Mouse (Mus musculus): Measurements from ENCODE around the gene Il4i1. TPM values are rescaled to one million over a fixed set of nuclear protein-coding genes. Genes with fewer than 3 reads are reported as not detected.

Il4i1 gene
- total RNA-seq, 2 experiments from 2014 or later = 1.3 to 1.8 TPM

- DNase-seq = no peak
- intact Hi-C loops (cut with DNase I) = no loop called here
These were observed 70.8 kb downstream of the Il4i1 start for GRCm38 (mm10) chr7:44886964-44887363.

- intact Hi-C loops (cut with DNase I) = no loop called here
- DNase-seq = peak in 1 of 2 experiments; percentile 55
These were observed 72.3 kb downstream of the Il4i1 start for GRCm38 (mm10) chr7:44888256-44889105.

- intact Hi-C loops (cut with DNase I) = loop anchor here (2.0 kb wide), 1 partner anchor 17 kb away; no protein-coding TSS in a partner anchor
These were observed 74.0 kb downstream of the Il4i1 start for GRCm38 (mm10) chr7:44890180-44890579.

More at GRCm38 (mm10) chr7:44890180-44890579, 74.0 kb downstream of the Il4i1 start:
- DNase-seq = no peak

Small RNA genes within 50 kb of the gene (microRNA-seq; reads per million reads assigned to microRNA genes)
- 0 reads per million in 2 experiments for gene Mir707

Other genes with a start within 250 kb of the Il4i1 start
- gene Napsa, start 244.0 kb upstream of the Il4i1 start, total RNA-seq (2021) = 1 to 10 TPM in 1 of 2 experiments, under 1 TPM in 1; 0.43 to 1.4 TPM
- under 1 TPM; 0.35 to 0.36 TPM for gene Kcnc3, start 225.7 kb upstream of the Il4i1 start, total RNA-seq (2021)
- 10 to 100 TPM; 37.0 to 46.2 TPM for gene Myh14, start 145.5 kb upstream of the Il4i1 start, total RNA-seq (2021)
- gene Izumo2, start 107.6 kb upstream of the Il4i1 start, total RNA-seq (2021) = not detected
- gene Vrk3, start 68.0 kb upstream of the Il4i1 start, total RNA-seq (2021) = 10 to 100 TPM; 24.7 to 28.3 TPM
- gene Zfp473, start 65.3 kb upstream of the Il4i1 start, total RNA-seq (2021) = under 1 TPM; 0.12 to 0.35 TPM
- gene Nup62, start 299 bp upstream of the Il4i1 start, total RNA-seq (2021) = 10 to 100 TPM; 44.3 to 45.1 TPM
- 10 to 100 TPM; 50.4 to 51.3 TPM for gene Atf5, start 271 bp downstream of the Il4i1 start, total RNA-seq (2021)
- gene Akt1s1, start 32.6 kb downstream of the Il4i1 start, total RNA-seq (2021) = 10 to 100 TPM; 76.8 to 78.4 TPM
- gene Tbc1d17, start 32.7 kb downstream of the Il4i1 start, total RNA-seq (2021) = 10 to 100 TPM; 38.4 to 44.7 TPM
- 10 to 100 TPM; 18.1 to 21.6 TPM for gene Pnkp, start 40.8 kb downstream of the Il4i1 start, total RNA-seq (2021)
- gene Ptov1, start 53.4 kb downstream of the Il4i1 start, total RNA-seq (2021) = 100 to 1,000 TPM; 189 to 196 TPM
- gene Med25, start 76.3 kb downstream of the Il4i1 start, total RNA-seq (2021) = 10 to 100 TPM; 67.7 to 77.1 TPM
- gene Fuz, start 79.7 kb downstream of the Il4i1 start, total RNA-seq (2021) = 10 to 100 TPM; 12.2 to 18.2 TPM
- 10 to 100 TPM; 90.9 to 91.1 TPM for gene Ap2a1, start 113.1 kb downstream of the Il4i1 start, total RNA-seq (2021)
- gene Tsks, start 126.8 kb downstream of the Il4i1 start, total RNA-seq (2021) = not detected
- 1 to 10 TPM; 4.1 to 6.2 TPM for gene Cpt1c, start 158.5 kb downstream of the Il4i1 start, total RNA-seq (2021)
- gene Prmt1, start 170.2 kb downstream of the Il4i1 start, total RNA-seq (2021) = 100 to 1,000 TPM; 198 to 216 TPM
- 10 to 100 TPM; 34.1 to 47.9 TPM for gene Irf3, start 181.3 kb downstream of the Il4i1 start, total RNA-seq (2021)
- 10 to 100 TPM; 14.5 to 15.9 TPM for gene Bcl2l12, start 182.3 kb downstream of the Il4i1 start, total RNA-seq (2021)
- 10 to 100 TPM; 68.5 to 70.1 TPM for gene Scaf1, start 200.0 kb downstream of the Il4i1 start, total RNA-seq (2021)
- 10 to 100 TPM; 71.6 to 75.7 TPM for gene Rras, start 201.6 kb downstream of the Il4i1 start, total RNA-seq (2021)
- gene Prr12, start 236.5 kb downstream of the Il4i1 start, total RNA-seq (2021) = 10 to 100 TPM; 28.8 to 35.7 TPM
- gene Nosip, start 246.0 kb downstream of the Il4i1 start, total RNA-seq (2021) = 10 to 100 TPM; 33.9 to 35.9 TPM
- gene Prrg2, start 246.3 kb downstream of the Il4i1 start, total RNA-seq (2021) = 10 to 100 TPM; 10.9 to 11.3 TPM

All from heart, postnatal 10 days (tissue).